Mouse (Mus musculus) liver, embryonic 12.5 days (tissue): ENCODE measurements around the gene Nsf. TPM values are rescaled to one million over a fixed set of nuclear protein-coding genes. Genes with fewer than 3 reads are reported as not detected.

Experiments
- ATAC-seq: fragments of 200-750 bp; cut with Nextera tagmentation; 2 replicates; pipeline ENCODE4 v1.8.0; 2017; ENCODE audit warnings: moderate number of reproducible peaks, mild to moderate bottlenecking, moderate library complexity
- H3K27ac ChIP-seq: fragments of 300-500 bp; sonication (generic); 2 replicates; pipeline ENCODE4 v1.5.1; 2016; ENCODE audit warnings: mild to moderate bottlenecking
- H3K27me3 ChIP-seq: fragments of 300-500 bp; sonication (generic); replicated peaks from 2 replicates; pipeline ENCODE4 v1.6.1; 2016; ENCODE audit warnings: mild to moderate bottlenecking, moderate library complexity
- H3K36me3 ChIP-seq: fragments of 300-500 bp; sonication (generic); 2 replicates; pipeline ENCODE4 v1.6.1; 2016; ENCODE audit warnings: mild to moderate bottlenecking, moderate library complexity
- H3K4me1 ChIP-seq: fragments of 300-500 bp; sonication (generic); 2 replicates; pipeline ENCODE4 v1.6.1; 2016
- H3K4me2 ChIP-seq: fragments of 300-500 bp; sonication (generic); 2 replicates; pipeline ENCODE4 v1.6.1; 2016; ENCODE audit warnings: mild to moderate bottlenecking, moderate library complexity
- H3K4me3 ChIP-seq: fragments of 300-500 bp; sonication (generic); 2 replicates; pipeline ENCODE4 v1.5.1; 2016; ENCODE audit warnings: mild to moderate bottlenecking, moderate library complexity
- H3K9ac ChIP-seq: fragments of 300-500 bp; sonication (generic); 2 replicates; pipeline ENCODE4 v1.6.1; 2016; ENCODE audit warnings: mild to moderate bottlenecking, moderate library complexity
- H3K9me3 ChIP-seq: fragments of 300-500 bp; sonication (generic); replicated peaks from 2 replicates; pipeline ENCODE4 v1.6.1; 2016; ENCODE audit warnings: mild to moderate bottlenecking, moderate library complexity
- WGBS: fragments of 180-500 bp; shearing (Covaris S2); methylation state at CpG from one replicate; pipeline ENCODE4 v1.1.7; 2016; ENCODE audit not compliant: insufficient replicate concordance; 5-methylcytosine and 5-hydroxymethylcytosine counted together
- polyA plus RNA-seq: library from polyadenylated mRNA; unstranded; fragments of >200 nt; fragmentation: Nextera tagmentation; extraction: Ambion mirVana; gene quantifications from 2 replicates; pipeline ENCODE4 v1.2.1, GENCODE M21; 2016

The Nsf gene
- polyA plus RNA-seq, 1 experiment from 2014 or later, result 40.6 TPM

GRCm38 (mm10) chr11:103856641-103857040 lies 97.2 kb downstream of the Nsf start:
- Histone ChIP-seq H3K27ac (no peak overlapping the region), H3K36me3 (peaks cover 49% of the 10 kb centered on the region), H3K9me3 (no peaks in the 10 kb centered on the region), H3K27me3 (no peaks in the 10 kb centered on the region), H3K4me3 (no peak overlapping the region), H3K4me1 (peaks cover 23% of the 10 kb centered on the region), H3K9ac (no peak overlapping the region), H3K4me2 (no peak overlapping the region)
- no peak for ATAC-seq
- WGBS, result 81% methylated on average over 7 of the region's 7 CpGs

DNA sequence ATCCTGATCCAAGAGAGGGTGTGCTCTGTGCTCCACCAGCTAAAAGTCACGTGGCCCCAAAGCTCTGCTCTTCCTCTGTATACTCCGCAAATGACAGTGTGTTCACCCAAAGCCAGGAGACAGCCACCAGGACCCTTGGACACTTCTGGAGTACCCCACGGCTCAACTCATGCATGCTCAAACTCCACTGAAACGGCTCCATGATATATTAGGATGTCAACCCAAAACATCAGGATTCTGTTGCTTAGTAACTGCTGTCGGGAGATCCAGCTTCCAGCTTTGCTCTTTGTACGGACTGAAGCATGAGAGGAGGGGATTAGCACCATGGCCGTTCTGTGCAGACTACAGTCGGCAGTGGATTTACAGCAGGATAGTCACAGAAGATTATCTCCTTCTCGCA lies 99.6 kb downstream of the Nsf start:
- Histone ChIP-seq H3K27ac (no peak overlapping the region), H3K27me3 (no peaks in the 10 kb centered on the region), H3K36me3 (peaks cover 30% of the 10 kb centered on the region), H3K4me3 (no peak overlapping the region), H3K9ac (no peak overlapping the region), H3K4me1 (peaks cover 29% of the 10 kb centered on the region), H3K9me3 (no peaks in the 10 kb centered on the region), H3K4me2 (no peak overlapping the region)
- no peak for ATAC-seq
- 67% methylated on average over 9 of the region's 9 CpGs for WGBS

DNA sequence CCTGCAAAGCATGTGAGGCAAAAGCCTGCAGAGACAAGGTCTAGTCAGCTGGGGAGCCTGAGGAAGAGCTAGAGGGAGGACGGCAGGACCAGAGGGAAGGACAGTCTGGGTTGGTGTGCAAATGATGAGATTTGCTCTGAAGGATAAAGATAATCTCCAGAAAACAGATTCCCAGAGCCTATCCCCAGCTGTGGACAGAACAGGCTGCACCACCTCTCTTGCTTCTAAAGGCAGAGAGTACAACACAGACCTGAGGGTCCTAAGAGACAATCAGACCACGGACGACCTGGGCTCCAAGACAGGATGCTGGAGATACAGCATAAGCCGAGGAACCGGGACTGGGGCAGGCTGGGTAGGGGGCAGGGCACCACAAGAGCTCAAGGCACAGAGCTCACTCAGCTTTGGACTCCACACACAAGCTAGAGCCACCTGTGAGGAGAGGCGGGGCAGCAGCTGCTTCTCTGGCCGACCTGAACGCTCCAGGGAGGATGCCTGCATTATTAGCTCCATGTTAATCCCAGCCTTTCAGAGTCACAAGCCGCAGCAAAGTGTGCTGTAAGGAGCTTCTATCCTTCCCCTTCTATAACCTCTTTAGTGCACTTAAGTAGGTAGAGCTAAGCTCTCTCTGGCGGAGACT lies 100.5 kb downstream of the Nsf start:
- peak; percentile 28 for ATAC-seq
- H3K4me3 ChIP-seq, result no peak overlapping the region
- H3K4me2 ChIP-seq, result 0 out of 2 replicates have a peak overlapping the region, but pooled peaks have one; percentile 31
- no peaks in the 10 kb centered on the region for H3K27me3 ChIP-seq
- H3K9me3 ChIP-seq, result no peaks in the 10 kb centered on the region
- no peak overlapping the region for H3K27ac ChIP-seq
- 50% methylated on average over 10 of the region's 10 CpGs for WGBS
- H3K36me3 ChIP-seq, result peaks cover 23% of the 10 kb centered on the region
- no peak overlapping the region for H3K9ac ChIP-seq
- H3K4me1 ChIP-seq, result peaks cover 29% of the 10 kb centered on the region

- WGBS, result 13% methylated on average over 16 of the region's 16 CpGs
- Histone ChIP-seq H3K4me1 (peaks cover 29% of the 10 kb centered on the region), H3K27ac (peak overlapping the region; percentile 41; the same call in 1 of the 2 replicates), H3K9me3 (no peaks in the 10 kb centered on the region), H3K27me3 (no peaks in the 10 kb centered on the region), H3K9ac (0 out of 2 replicates have a peak overlapping the region, but pooled peaks have one; percentile 6), H3K36me3 (peaks cover 16% of the 10 kb centered on the region), H3K4me2 (peak overlapping the region; percentile 31), H3K4me3 (no peak overlapping the region)
- peak; percentile 76 for ATAC-seq
Measured at GRCm38 (mm10) chr11:103852590-103853283, 101.1 kb downstream of the Nsf start.

DNA sequence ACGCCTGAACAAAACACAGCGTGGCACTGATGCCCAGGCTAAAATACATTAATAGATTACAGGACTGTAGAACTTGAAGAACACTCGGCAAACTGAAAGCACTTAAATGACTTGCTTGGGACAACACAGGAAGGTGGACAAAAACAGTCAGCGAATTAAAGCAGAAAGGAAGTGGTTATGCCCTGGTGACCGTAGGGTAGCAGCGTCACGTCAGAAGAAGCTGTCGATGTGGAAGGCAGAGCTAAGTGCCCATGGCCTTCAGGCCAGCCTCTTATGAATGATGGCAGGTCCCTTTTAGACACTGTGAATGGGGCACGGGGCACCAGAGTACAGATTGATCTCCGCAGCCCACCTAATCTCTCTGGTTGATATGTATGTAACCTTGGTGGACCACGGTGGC lies 105.6 kb downstream of the Nsf start:
- no peak overlapping the region for H3K4me3 ChIP-seq
- H3K9me3 ChIP-seq, result no peaks in the 10 kb centered on the region
- H3K4me2 ChIP-seq, result no peak overlapping the region
- peaks cover 30% of the 10 kb centered on the region for H3K4me1 ChIP-seq
- peaks cover 8% of the 10 kb centered on the region; the same call in 1 of the 2 replicates for H3K36me3 ChIP-seq
- no peak overlapping the region for H3K27ac ChIP-seq
- no peaks in the 10 kb centered on the region for H3K27me3 ChIP-seq
- no peak overlapping the region for H3K9ac ChIP-seq
- WGBS, result 79% methylated on average over 11 of the region's 11 CpGs
- ATAC-seq, result no peak

GRCm38 (mm10) chr11:103840834-103841233 lies 113.0 kb downstream of the Nsf start:
- Histone ChIP-seq H3K27me3 (no peaks in the 10 kb centered on the region), H3K36me3 (peaks cover 11% of the 10 kb centered on the region), H3K9me3 (no peaks in the 10 kb centered on the region), H3K9ac (no peak overlapping the region), H3K4me3 (no peak overlapping the region), H3K4me2 (no peak overlapping the region), H3K4me1 (peaks cover 7% of the 10 kb centered on the region; the same call in 1 of the 2 replicates), H3K27ac (no peak overlapping the region)
- 70% methylated on average over 11 of the region's 11 CpGs for WGBS
- no peak for ATAC-seq

- no peak for ATAC-seq
- Histone ChIP-seq H3K27ac (no peak overlapping the region), H3K4me2 (no peak overlapping the region), H3K9me3 (no peaks in the 10 kb centered on the region), H3K4me3 (no peak overlapping the region), H3K4me1 (peaks cover 1% of the 10 kb centered on the region; the same call in 1 of the 2 replicates), H3K27me3 (no peaks in the 10 kb centered on the region), H3K9ac (no peak overlapping the region), H3K36me3 (peaks cover 14% of the 10 kb centered on the region)
- WGBS, result 60% methylated on average over 2 of the region's 2 CpGs
Measured at GRCm38 (mm10) chr11:103838955-103839354, 114.9 kb downstream of the Nsf start.

GRCm38 (mm10) chr11:103832331-103832730 lies 121.5 kb downstream of the Nsf start:
- no peak overlapping the region for H3K4me2 ChIP-seq
- no peak overlapping the region for H3K27ac ChIP-seq
- H3K4me3 ChIP-seq, result no peak overlapping the region
- H3K4me1 ChIP-seq, result no peaks in the 10 kb centered on the region
- peaks cover 16% of the 10 kb centered on the region for H3K36me3 ChIP-seq
- H3K9me3 ChIP-seq, result no peaks in the 10 kb centered on the region
- 77% methylated on average over 4 of the region's 4 CpGs for WGBS
- ATAC-seq, result no peak
- no peaks in the 10 kb centered on the region for H3K27me3 ChIP-seq
- no peak overlapping the region for H3K9ac ChIP-seq

DNA sequence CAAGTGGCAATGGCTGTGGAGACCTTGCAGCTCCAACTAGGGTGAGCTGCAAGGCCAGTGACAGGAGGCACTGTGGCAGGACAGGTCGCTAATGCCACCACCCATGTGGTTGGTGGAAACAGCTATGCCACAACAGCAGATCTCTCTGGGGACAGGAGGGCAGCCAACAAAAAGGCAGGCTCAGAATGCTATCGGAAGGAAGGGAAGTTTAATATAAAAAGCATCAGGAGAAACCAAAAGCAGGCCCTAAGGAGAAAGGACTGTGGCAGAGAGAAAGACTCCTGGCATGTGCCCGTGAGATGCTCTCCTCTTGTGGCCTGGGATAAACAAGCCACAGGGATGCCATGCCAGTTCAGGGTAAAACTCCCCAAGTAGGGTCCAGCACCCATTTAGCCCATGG lies 122.1 kb downstream of the Nsf start:
- H3K4me3 ChIP-seq, result no peak overlapping the region
- no peaks in the 10 kb centered on the region for H3K9me3 ChIP-seq
- no peak overlapping the region for H3K9ac ChIP-seq
- no peak overlapping the region for H3K4me2 ChIP-seq
- H3K36me3 ChIP-seq, result peaks cover 20% of the 10 kb centered on the region
- H3K27me3 ChIP-seq, result no peaks in the 10 kb centered on the region
- no peak overlapping the region for H3K27ac ChIP-seq
- ATAC-seq, result no peak
- WGBS, result 73% methylated on average over 3 of the region's 3 CpGs
- H3K4me1 ChIP-seq, result no peaks in the 10 kb centered on the region

- H3K9ac ChIP-seq, result no peak overlapping the region
- H3K27me3 ChIP-seq, result no peaks in the 10 kb centered on the region
- no peak for ATAC-seq
- no peak overlapping the region for H3K27ac ChIP-seq
- no peaks in the 10 kb centered on the region for H3K9me3 ChIP-seq
- no peak overlapping the region for H3K4me2 ChIP-seq
- H3K4me3 ChIP-seq, result no peak overlapping the region
- no peaks in the 10 kb centered on the region for H3K4me1 ChIP-seq
- WGBS, result 87% methylated on average over 9 of the region's 9 CpGs
- H3K36me3 ChIP-seq, result peaks cover 23% of the 10 kb centered on the region
Measured at GRCm38 (mm10) chr11:103830476-103830875, 123.4 kb downstream of the Nsf start.

GRCm38 (mm10) chr11:103829956-103830355 lies 123.9 kb downstream of the Nsf start:
- Histone ChIP-seq H3K36me3 (peaks cover 28% of the 10 kb centered on the region), H3K4me1 (no peaks in the 10 kb centered on the region), H3K4me2 (no peak overlapping the region), H3K27ac (no peak overlapping the region), H3K9ac (no peak overlapping the region), H3K9me3 (no peaks in the 10 kb centered on the region), H3K27me3 (no peaks in the 10 kb centered on the region), H3K4me3 (no peak overlapping the region)
- ATAC-seq, result no peak
- WGBS, result 69% methylated on average over 4 of the region's 4 CpGs

DNA sequence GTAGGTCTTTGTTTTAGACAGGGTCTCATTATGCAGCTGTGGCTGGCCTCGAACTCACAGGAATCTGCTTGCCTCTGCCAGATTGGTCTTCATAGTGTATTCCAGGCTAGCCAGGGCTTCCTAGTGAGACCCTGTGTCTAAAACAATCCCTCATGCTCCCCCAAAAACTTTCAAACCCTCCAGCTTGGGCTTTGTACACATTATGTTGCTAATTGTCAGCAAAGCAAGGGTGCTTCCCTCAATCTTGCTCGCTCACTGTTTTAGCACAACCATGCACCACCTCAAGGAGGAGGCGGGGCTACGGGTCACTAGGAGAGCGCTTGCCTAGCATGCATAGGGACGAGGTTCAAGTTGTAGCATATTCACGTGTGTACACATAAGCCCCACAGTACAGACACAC lies 125.0 kb downstream of the Nsf start:
- WGBS, result 77% methylated on average over 7 of the region's 7 CpGs
- ATAC-seq, result no peak
- H3K9me3 ChIP-seq, result no peaks in the 10 kb centered on the region

More for the DNA sequence above, 125.0 kb downstream of the Nsf start:
- H3K27me3 ChIP-seq, result no peaks in the 10 kb centered on the region
- H3K27ac ChIP-seq, result no peak overlapping the region
- peaks cover 33% of the 10 kb centered on the region for H3K36me3 ChIP-seq
- no peaks in the 10 kb centered on the region for H3K4me1 ChIP-seq
- no peak overlapping the region for H3K4me3 ChIP-seq
- no peak overlapping the region for H3K4me2 ChIP-seq
- H3K9ac ChIP-seq, result no peak overlapping the region
